Mouse (Mus musculus): ENCODE measurements around the gene Thnsl1. TPM values are rescaled to one million over a fixed set of nuclear protein-coding genes. Genes with fewer than 3 reads are reported as not detected.

Gene Thnsl1
- polyA plus RNA-seq, 1 experiment from 2014 or later, result 11.3 TPM

Other genes with a start within 250 kb of the Thnsl1 start
- gene Arhgap21, start 236.8 kb upstream of the Thnsl1 start, polyA plus RNA-seq (2014; fragmentation: Nextera tagmentation; extraction: Ambion mirVana), result 22.1 and 23.8 TPM in 2 replicates
- gene Enkur, start 359 bp upstream of the Thnsl1 start, polyA plus RNA-seq (2014; fragmentation: Nextera tagmentation; extraction: Ambion mirVana), result 0.63 TPM in 2 replicates
- gene Gpr158, start 161.8 kb downstream of the Thnsl1 start, polyA plus RNA-seq (2014; fragmentation: Nextera tagmentation; extraction: Ambion mirVana), result 0.08 and 0.21 TPM in 2 replicates

Measured in embryonic facial prominence, embryonic 11.5 days (tissue).